Mouse (Mus musculus): ENCODE measurements at regions not wholly inside any gene's neighbourhood (a gene's known extent, or its start where the extent isn't known, plus 50 kb on each side); places are given as distances from the start of the nearest gene placed in this dataset.

DNA sequence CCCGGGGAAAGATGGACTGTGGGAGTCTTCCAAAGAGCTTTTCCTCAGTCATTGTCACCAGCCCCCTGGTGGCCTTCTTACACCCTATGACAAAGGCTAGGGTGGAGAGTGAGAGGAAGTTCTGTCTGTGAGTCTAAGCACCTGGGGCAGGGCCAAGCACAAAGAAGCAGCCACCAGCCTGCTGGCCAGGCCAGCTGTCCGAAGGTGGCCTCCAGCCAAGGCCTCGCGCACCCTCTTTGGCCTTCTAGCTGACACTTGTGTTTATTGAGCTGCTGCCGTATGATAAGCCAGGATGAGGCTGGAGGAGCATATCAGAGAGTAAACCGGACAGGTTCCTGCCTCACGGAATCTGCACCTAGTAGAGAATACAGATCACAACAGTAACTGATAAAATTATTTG, 99.0 kb upstream of the Cacna1e start:
- H3K4me3 ChIP-seq: no peak overlapping the region
- H3K4me2 ChIP-seq (replicated peaks): no peak overlapping the region
- H3K4me1 ChIP-seq: no peaks in the 10 kb centered on the region
- H3K27ac ChIP-seq: no peak overlapping the region
- ATAC-seq (ENCODE audit: low FRiP score, low read depth): no peak
- no peak overlapping the region for H3K9ac ChIP-seq
- WGBS: 88% methylated on average over 7 of the region's 7 CpGs
- H3K36me3 ChIP-seq: no peaks in the 10 kb centered on the region
- H3K9me3 ChIP-seq: no peaks in the 10 kb centered on the region
- H3K27me3 ChIP-seq (replicated peaks): no peaks in the 10 kb centered on the region

- no peak overlapping the region for H3K9ac ChIP-seq
- H3K4me2 ChIP-seq (replicated peaks): no peak overlapping the region
- no peaks in the 10 kb centered on the region for H3K4me1 ChIP-seq
- 91% methylated on average over 9 of the region's 9 CpGs for WGBS
- no peaks in the 10 kb centered on the region for H3K27me3 ChIP-seq (replicated peaks)
- no peak overlapping the region for H3K4me3 ChIP-seq
- ATAC-seq (ENCODE audit: low FRiP score, low read depth): no peak
- H3K27ac ChIP-seq: no peak overlapping the region
- H3K36me3 ChIP-seq: no peaks in the 10 kb centered on the region
- no peaks in the 10 kb centered on the region for H3K9me3 ChIP-seq
Measured at GRCm38 (mm10) chr1:154982836-154983235, 98.5 kb upstream of the Cacna1e start.

DNA sequence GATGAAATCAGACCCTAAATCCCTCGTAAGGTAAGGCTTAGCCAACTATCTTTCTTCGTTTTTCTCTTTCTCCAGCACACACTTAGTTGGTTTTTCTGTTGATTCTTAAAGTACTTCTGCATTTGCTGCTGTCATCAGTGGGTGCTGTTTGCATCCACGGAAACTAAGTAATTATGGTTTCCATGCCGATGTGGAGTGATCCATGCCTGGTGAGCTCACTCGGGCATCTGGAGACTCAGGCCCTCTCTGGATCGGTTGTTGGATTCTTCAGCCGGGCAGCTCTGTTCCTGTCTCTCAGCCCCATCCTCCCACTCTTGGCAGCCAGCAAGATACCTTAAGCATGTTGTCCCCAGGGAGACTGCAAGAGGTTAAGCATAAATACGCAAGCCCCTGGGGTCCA, 97.4 kb upstream of the Cacna1e start:
- WGBS: 88% methylated on average over 8 of the region's 8 CpGs

DNA sequence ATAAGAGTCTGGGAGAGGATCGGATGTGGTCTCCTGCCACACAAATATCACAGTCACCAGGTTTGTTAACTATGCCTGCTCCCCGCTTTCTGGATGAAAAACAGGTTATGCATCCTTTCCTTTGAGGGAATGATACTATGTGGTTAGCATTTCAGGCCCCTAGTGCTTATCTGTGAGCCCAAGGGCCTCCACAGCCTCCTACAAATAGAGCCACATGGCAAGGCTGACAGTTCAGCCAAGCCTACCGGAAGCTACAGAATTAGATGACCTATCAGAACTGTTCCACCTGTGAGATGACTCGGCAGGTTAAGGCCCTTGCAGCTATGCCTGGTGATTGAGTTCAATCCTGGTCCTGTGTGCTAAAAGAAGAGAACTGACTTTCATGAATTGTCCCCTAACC, 91.4 kb upstream of the Cacna1e start:
- Histone ChIP-seq H3K4me1 (no peaks in the 10 kb centered on the region), H3K36me3 (no peaks in the 10 kb centered on the region), H3K9ac (no peak overlapping the region), H3K4me3 (no peak overlapping the region), H3K27ac (no peak overlapping the region), H3K27me3 (replicated peaks) (no peaks in the 10 kb centered on the region), H3K9me3 (no peaks in the 10 kb centered on the region), H3K4me2 (replicated peaks) (no peak overlapping the region)
- ATAC-seq (ENCODE audit: low FRiP score, low read depth): no peak
- 82% methylated on average over 4 of the region's 4 CpGs for WGBS

More for the DNA sequence above, 97.4 kb upstream of the Cacna1e start:
- Histone ChIP-seq H3K27ac (no peak overlapping the region), H3K9ac (no peak overlapping the region), H3K4me2 (replicated peaks) (no peak overlapping the region), H3K36me3 (no peaks in the 10 kb centered on the region), H3K4me1 (no peaks in the 10 kb centered on the region), H3K4me3 (no peak overlapping the region), H3K27me3 (replicated peaks) (no peaks in the 10 kb centered on the region), H3K9me3 (no peaks in the 10 kb centered on the region)
- ATAC-seq (ENCODE audit: low FRiP score, low read depth): no peak

DNA sequence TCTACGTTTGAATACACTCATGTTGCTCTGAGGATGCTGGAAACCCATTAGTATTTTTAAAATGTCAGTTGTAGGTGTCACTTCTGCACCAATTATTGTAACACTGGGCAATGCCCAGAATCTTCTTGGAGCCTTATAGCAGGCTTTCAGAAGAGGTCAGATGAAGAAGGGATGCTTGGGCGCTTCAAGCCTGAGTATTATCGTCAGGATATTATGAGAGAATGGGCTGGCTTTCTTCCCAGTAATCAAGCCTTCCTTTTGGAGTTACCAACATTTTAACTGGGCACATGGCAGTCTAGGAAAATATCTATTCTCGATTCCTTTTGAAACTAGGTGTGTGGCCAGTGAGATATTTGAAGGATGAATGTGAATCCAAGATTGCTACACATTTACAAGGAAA, 77.0 kb upstream of the Cacna1e start:
- H3K4me1 ChIP-seq: no peaks in the 10 kb centered on the region
- WGBS: 84% methylated on average over 4 of the region's 4 CpGs
- no peak overlapping the region for H3K27ac ChIP-seq
- no peaks in the 10 kb centered on the region for H3K36me3 ChIP-seq
- H3K9me3 ChIP-seq: no peaks in the 10 kb centered on the region; the same call in 1 of the 2 replicates
- H3K4me3 ChIP-seq: no peak overlapping the region
- no peak for ATAC-seq (ENCODE audit: low FRiP score, low read depth)
- no peaks in the 10 kb centered on the region for H3K27me3 ChIP-seq (replicated peaks)
- no peak overlapping the region for H3K4me2 ChIP-seq (replicated peaks)
- no peak overlapping the region for H3K9ac ChIP-seq

DNA sequence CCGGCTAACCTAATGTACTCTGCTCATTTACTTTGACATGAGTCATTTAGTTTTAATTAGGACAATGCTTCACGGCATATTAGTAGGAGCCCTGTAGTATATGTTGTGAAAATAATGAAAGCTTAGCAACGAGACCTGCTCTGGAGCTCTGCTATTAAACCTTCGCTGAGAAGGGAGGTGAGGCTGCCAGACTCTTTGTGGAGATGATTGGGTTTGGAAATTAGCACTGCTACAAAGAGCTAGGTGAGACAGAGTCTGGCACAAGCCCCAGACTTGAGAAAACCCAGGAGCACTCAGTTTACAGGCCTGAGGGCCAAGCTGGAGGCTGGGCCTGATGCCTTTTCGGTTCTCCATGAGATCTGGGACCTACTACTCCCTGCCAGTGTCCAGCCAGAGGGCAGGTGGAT, 72.3 kb upstream of the Cacna1e start:
- Histone ChIP-seq H3K9me3 (no peaks in the 10 kb centered on the region), H3K4me2 (replicated peaks) (no peak overlapping the region), H3K4me3 (no peak overlapping the region), H3K4me1 (no peaks in the 10 kb centered on the region), H3K36me3 (no peaks in the 10 kb centered on the region), H3K27me3 (replicated peaks) (no peaks in the 10 kb centered on the region), H3K27ac (no peak overlapping the region), H3K9ac (no peak overlapping the region)
- WGBS: 66% methylated on average over 5 of the region's 5 CpGs
- no peak for ATAC-seq (ENCODE audit: low FRiP score, low read depth)

DNA sequence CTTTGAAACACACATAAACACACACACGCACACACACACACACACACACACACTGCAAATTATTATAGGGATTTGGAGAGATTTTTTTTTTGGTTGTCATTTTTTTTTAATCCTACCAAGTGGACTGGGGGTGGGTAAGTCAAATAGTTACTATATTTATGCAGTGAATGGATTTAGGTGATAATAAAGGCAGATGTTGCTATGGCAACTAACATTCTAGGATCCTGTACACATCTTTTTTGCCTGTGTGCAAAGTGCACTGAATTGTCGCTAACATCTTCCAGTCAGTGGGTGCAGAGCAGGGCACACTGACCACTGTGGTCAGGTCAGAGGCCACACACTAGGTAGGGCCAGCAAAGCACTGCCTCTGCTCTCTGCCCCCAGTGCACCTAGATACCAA, 68.4 kb upstream of the Cacna1e start:
- H3K9ac ChIP-seq: no peak overlapping the region
- no peaks in the 10 kb centered on the region for H3K4me1 ChIP-seq
- ATAC-seq (ENCODE audit: low FRiP score, low read depth): no peak
- no peaks in the 10 kb centered on the region for H3K36me3 ChIP-seq
- no peaks in the 10 kb centered on the region for H3K9me3 ChIP-seq
- H3K4me3 ChIP-seq: no peak overlapping the region
- no peaks in the 10 kb centered on the region for H3K27me3 ChIP-seq (replicated peaks)
- H3K27ac ChIP-seq: no peak overlapping the region
- 90% methylated on average over 2 of the region's 2 CpGs for WGBS
- no peak overlapping the region for H3K4me2 ChIP-seq (replicated peaks)
